Mouse (Mus musculus) limb, embryonic 13.5 days (tissue): ENCODE measurements around the gene Chrnb2. TPM values are rescaled to one million over a fixed set of nuclear protein-coding genes. Genes with fewer than 3 reads are reported as not detected.
A peak's percentile ranks its signal among the peaks of the same experiment; 100 is the strongest.
"Not testable (repeated sequence)": the region's sequence is repeated elsewhere in the genome, so short reads cannot be mapped to it uniquely, and the experiment has no call there.

Experiments
- ATAC-seq: fragments of 200-750 bp; cut with Nextera tagmentation; 2 replicates; pipeline ENCODE4 v1.8.0; 2017; ENCODE audit warnings: low read depth, moderate number of reproducible peaks, moderate TSS enrichment; ENCODE audit not compliant: low FRiP score
- H3K27ac ChIP-seq: fragments of 300-500 bp; sonication (generic); 2 replicates; pipeline ENCODE4 v1.5.1; 2015; ENCODE audit warnings: inconsistent platforms, mild to moderate bottlenecking, moderate library complexity
- H3K27me3 ChIP-seq: fragments of 300-500 bp; sonication (generic); 2 replicates; pipeline ENCODE4 v1.6.1; 2015; ENCODE audit warnings: mild to moderate bottlenecking, inconsistent platforms
- H3K36me3 ChIP-seq: fragments of 300-500 bp; sonication (generic); 2 replicates; pipeline ENCODE4 v1.6.1; 2015; ENCODE audit warnings: inconsistent platforms, mild to moderate bottlenecking, moderate library complexity
- H3K4me1 ChIP-seq: fragments of 300-500 bp; sonication (generic); 2 replicates; pipeline ENCODE4 v1.6.1; 2015; ENCODE audit warnings: inconsistent platforms
- H3K4me2 ChIP-seq: fragments of 300-500 bp; sonication (generic); replicated peaks from 2 replicates; pipeline ENCODE4 v1.6.1; 2015; ENCODE audit warnings: inconsistent platforms, mild to moderate bottlenecking, moderate library complexity
- H3K4me3 ChIP-seq: fragments of 300-500 bp; sonication (generic); 2 replicates; pipeline ENCODE4 v1.5.1; 2015; ENCODE audit warnings: moderate library complexity, mild to moderate bottlenecking, inconsistent platforms
- H3K9ac ChIP-seq: fragments of 300-500 bp; sonication (generic); 2 replicates; pipeline ENCODE4 v1.6.1; 2015; ENCODE audit warnings: mild to moderate bottlenecking, inconsistent platforms
- H3K9me3 ChIP-seq: fragments of 300-500 bp; sonication (generic); 2 replicates; pipeline ENCODE4 v1.6.1; 2016; ENCODE audit warnings: inconsistent platforms
- WGBS: fragments of 180-500 bp; shearing (Covaris S2); methylation state at CpG from one replicate; pipeline ENCODE4 v1.1.7; 2015; 5-methylcytosine and 5-hydroxymethylcytosine counted together
- polyA plus RNA-seq: library from polyadenylated mRNA; unstranded; fragments of >200 nt; fragmentation: Nextera tagmentation; extraction: Ambion mirVana; gene quantifications from 2 replicates; pipeline ENCODE4 v1.2.1, GENCODE M21; 2015

Gene Chrnb2
- polyA plus RNA-seq, result 0.43 and 0.63 TPM in 2 replicates

DNA sequence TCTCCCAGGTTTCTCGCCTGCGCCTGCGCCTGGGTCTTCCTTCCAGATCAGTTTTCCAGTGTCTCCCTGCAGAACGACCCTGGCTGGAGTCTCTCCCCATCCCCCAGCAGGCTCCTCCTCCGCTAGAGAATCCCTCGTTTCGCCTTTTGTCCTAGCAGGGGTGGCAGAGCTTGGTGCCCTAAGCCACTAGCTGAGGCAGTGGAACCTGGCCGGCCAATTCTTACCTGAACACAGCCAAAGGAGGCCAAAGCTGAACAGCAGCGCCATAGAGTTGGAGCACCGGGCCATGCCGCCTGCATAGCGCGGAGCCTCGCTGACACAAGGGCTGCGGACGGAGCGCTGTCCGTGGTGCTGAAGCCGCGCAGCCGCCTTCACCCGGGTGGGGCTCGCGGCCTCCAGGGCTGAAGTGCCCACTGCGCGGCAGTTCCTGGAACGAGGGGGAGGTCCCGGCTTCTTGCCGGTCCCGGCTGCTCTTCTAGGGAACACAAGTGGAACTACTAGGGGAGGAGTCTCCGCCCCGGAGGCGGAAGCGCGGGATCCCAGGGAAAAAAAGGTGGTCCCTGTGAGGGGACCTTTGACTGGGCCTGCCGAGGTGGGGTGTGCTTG is at the start of gene Chrnb2:
TSS of gene Chrnb2 (minus strand) at position 514 of the 606 bp plus-strand sequence.
- under 1% methylated on average over 36 of the region's 36 CpGs for WGBS
- peak within 1 kb of the TSS; percentile 53 for H3K4me2 ChIP-seq
- no peak within 1 kb of the TSS for H3K9ac ChIP-seq
- peaks cover 8% of the 10 kb centered on the region for H3K4me1 ChIP-seq
- ATAC-seq, result peak; percentile 93
- H3K27ac ChIP-seq, result no peak within 1 kb of the TSS
- no peaks in the 10 kb centered on the region for H3K9me3 ChIP-seq
- no peaks in the 10 kb centered on the region for H3K36me3 ChIP-seq
- peak within 1 kb of the TSS; percentile 18 for H3K4me3 ChIP-seq
- H3K27me3 ChIP-seq, result peaks cover 30% of the 10 kb centered on the region

DNA sequence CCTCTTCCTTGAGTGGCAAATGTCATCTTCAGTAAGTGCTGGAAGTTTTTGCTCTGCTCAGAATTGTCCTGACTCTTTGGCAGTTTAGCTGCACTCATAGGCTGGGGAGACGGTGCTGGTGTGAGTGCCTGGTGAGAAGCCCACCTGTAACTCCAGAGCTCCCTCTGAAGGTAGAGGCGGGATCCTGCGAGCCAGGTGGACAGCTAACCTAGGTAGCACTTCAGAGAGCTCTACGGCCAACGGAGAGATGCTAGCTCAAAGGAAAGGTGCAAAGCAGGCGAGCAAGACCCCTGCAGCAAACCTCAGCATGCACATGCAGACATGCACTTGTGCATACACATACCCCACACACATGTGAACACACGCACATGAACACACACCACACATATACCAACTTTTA is 49.6 kb upstream of the Chrnb2 start:
- Histone ChIP-seq H3K4me1 (no peaks in the 10 kb centered on the region), H3K36me3 (no peaks in the 10 kb centered on the region), H3K9me3 (no peaks in the 10 kb centered on the region), H3K9ac (no peak overlapping the region), H3K27me3 (peaks cover 6% of the 10 kb centered on the region; the same call in 1 of the 2 replicates), H3K4me2 (no peak overlapping the region), H3K27ac (no peak overlapping the region), H3K4me3 (no peak overlapping the region)
- WGBS, result 75% methylated on average over 7 of the region's 7 CpGs
- ATAC-seq, result no peak

DNA sequence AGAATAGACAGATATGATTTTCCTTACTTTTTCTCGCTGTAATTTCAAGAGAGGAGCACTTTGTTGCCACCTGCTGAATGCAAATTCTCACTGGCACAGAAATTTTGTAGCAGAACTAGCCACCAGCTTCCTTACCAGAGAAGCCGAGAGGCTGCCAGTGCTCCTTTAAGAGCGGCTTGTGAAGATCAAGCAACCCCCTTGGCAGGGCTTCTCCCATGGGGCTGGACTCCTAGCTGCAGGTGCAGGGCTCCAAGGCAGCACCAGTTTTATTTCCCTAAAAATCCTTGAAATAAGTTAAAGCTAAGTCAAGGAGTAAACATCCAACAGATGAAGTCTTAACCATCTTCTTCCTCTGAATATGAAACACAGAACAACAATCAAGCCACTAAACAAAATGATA is 47.7 kb upstream of the Chrnb2 start:
- no peak overlapping the region for H3K4me3 ChIP-seq
- peaks cover 6% of the 10 kb centered on the region; the same call in 1 of the 2 replicates for H3K27me3 ChIP-seq
- no peak overlapping the region for H3K4me2 ChIP-seq
- H3K4me1 ChIP-seq, result no peaks in the 10 kb centered on the region
- no peaks in the 10 kb centered on the region for H3K9me3 ChIP-seq
- H3K27ac ChIP-seq, result no peak overlapping the region
- H3K36me3 ChIP-seq, result no peaks in the 10 kb centered on the region
- 64% methylated on average over 3 of the region's 3 CpGs for WGBS
- no peak for ATAC-seq
- no peak overlapping the region for H3K9ac ChIP-seq

DNA sequence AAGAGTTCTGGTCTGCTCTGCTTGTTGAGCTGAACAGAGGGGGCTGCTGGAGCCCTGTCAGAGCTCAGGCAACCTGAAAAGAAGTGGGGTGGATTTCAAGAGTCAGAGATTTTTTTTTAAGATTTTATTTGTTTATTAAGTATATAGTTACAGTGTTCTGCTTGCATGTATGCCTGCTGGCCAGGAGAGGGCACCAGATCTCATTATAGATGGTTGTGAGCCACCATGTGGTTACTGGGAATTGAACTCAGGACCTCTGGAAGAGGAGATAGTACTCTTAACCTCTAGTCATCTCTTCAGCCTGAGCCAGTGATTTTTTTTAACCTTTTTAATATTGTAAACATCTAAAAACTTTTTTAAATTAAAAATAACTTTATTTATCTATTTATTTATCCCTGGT is 46.4 kb upstream of the Chrnb2 start:
- no peak for ATAC-seq

DNA sequence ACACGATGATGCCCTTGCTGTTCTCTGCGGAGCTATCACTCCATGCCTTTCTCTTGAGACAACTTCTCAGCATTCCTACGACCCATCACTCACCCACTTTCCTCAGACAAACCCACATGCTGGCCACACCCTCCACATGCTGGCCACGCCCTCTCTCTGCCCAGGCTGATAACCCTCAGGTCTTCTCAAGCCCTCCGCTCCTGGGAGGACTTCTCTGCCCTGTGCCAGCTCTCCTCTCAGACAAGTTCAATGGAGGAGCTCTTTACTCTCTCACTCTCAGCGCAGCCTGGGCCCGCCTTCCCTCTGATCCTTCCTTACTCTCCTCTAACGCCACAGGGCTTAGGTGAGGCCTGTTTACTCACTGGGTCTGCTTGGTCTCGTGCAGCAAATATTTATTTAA is 44.2 kb upstream of the Chrnb2 start:
- H3K9ac ChIP-seq, result no peak overlapping the region
- no peaks in the 10 kb centered on the region for H3K36me3 ChIP-seq
- H3K27ac ChIP-seq, result no peak overlapping the region
- H3K4me2 ChIP-seq, result no peak overlapping the region
- no peak overlapping the region for H3K4me3 ChIP-seq
- no peak for ATAC-seq
- H3K27me3 ChIP-seq, result 0 out of 2 replicates have a peak, but pooled peaks cover 2% of the 10 kb centered on the region
- H3K9me3 ChIP-seq, result no peaks in the 10 kb centered on the region
- no peaks in the 10 kb centered on the region for H3K4me1 ChIP-seq
- WGBS, result 46% methylated on average over 9 of the region's 9 CpGs

More for the DNA sequence above, 46.4 kb upstream of the Chrnb2 start:
- Histone ChIP-seq H3K4me2 (no peak overlapping the region), H3K9me3 (no peaks in the 10 kb centered on the region), H3K36me3 (no peaks in the 10 kb centered on the region), H3K4me1 (no peaks in the 10 kb centered on the region), H3K4me3 (no peak overlapping the region), H3K9ac (no peak overlapping the region), H3K27me3 (peaks cover 6% of the 10 kb centered on the region; the same call in 1 of the 2 replicates), H3K27ac (no peak overlapping the region)

DNA sequence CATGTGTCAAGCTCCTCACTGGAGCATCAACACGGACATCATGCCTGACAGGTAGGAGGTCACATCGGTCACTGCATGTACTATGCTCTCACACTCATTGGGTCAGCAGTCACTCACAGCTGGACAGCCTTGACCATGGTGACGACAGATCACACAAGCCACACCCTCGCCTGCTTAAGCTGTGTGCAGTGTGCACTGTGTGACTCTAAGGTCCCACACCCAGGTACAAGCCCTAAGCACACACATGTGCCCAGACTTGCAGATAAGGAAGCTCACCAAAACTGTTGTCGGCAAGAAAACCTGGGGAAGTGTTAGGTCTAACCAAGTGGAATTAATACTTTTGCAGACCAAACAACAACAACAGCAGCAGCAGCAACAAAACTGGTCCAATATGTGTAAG is 43.4 kb upstream of the Chrnb2 start:
- H3K27me3 ChIP-seq, result 0 out of 2 replicates have a peak, but pooled peaks cover 2% of the 10 kb centered on the region
- H3K36me3 ChIP-seq, result no peaks in the 10 kb centered on the region
- no peak overlapping the region for H3K4me3 ChIP-seq
- H3K9me3 ChIP-seq, result no peaks in the 10 kb centered on the region
- H3K4me1 ChIP-seq, result no peaks in the 10 kb centered on the region
- H3K4me2 ChIP-seq, result no peak overlapping the region
- H3K27ac ChIP-seq, result no peak overlapping the region
- no peak overlapping the region for H3K9ac ChIP-seq
- WGBS, result 80% methylated on average over 5 of the region's 5 CpGs
- no peak for ATAC-seq

DNA sequence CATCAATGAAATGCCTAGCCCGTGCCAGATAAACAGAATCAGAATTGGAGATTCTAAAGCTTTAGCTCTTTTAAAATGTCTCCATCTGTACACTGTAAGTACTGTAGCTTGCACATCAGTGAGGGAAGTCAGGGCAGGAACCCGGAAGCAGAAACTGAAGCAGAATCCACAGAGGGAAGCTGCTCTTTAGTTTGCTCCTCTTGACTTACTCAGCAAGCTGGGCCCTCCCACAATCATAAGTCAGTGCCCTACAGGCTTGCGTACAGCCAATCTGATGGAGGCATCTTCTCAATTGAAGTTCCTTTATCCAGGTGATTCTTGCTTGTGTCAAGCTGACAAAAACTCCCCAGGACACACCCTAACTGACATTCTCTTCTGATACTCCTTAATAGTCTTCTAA is 42.7 kb upstream of the Chrnb2 start:
- no peaks in the 10 kb centered on the region for H3K9me3 ChIP-seq
- H3K4me2 ChIP-seq, result no peak overlapping the region
- no peak for ATAC-seq
- no peak overlapping the region for H3K4me3 ChIP-seq
- no peaks in the 10 kb centered on the region for H3K4me1 ChIP-seq
- H3K9ac ChIP-seq, result no peak overlapping the region
- no peaks in the 10 kb centered on the region for H3K27me3 ChIP-seq
- 98% methylated on average over 3 of the region's 3 CpGs for WGBS
- no peak overlapping the region for H3K27ac ChIP-seq
- no peaks in the 10 kb centered on the region for H3K36me3 ChIP-seq

DNA sequence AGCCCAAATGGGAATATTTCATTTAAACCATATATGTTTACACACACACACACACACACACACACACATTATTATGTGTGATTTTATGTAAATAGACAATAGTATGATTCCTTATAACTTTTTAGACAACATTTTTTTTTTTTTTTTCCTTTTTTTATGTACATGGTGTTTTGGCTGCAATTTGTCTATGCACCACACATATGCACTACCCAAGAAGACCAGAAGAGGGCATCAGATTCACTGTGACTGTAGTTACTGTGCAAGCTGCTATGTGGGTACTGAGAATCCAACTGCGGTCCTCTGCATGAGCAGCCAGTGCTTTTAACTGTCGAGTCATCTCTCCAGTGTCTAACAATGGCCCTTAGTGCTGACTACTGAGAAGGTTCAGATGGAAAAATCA is 42.3 kb upstream of the Chrnb2 start:
- no peak overlapping the region for H3K9ac ChIP-seq
- WGBS, result 95% methylated on average over 2 of the region's 2 CpGs
- no peak overlapping the region for H3K4me2 ChIP-seq
- H3K9me3 ChIP-seq, result no peaks in the 10 kb centered on the region
- H3K4me3 ChIP-seq, result no peak overlapping the region
- no peaks in the 10 kb centered on the region for H3K27me3 ChIP-seq
- no peak overlapping the region for H3K27ac ChIP-seq
- H3K4me1 ChIP-seq, result no peaks in the 10 kb centered on the region
- ATAC-seq, result no peak
- H3K36me3 ChIP-seq, result no peaks in the 10 kb centered on the region

DNA sequence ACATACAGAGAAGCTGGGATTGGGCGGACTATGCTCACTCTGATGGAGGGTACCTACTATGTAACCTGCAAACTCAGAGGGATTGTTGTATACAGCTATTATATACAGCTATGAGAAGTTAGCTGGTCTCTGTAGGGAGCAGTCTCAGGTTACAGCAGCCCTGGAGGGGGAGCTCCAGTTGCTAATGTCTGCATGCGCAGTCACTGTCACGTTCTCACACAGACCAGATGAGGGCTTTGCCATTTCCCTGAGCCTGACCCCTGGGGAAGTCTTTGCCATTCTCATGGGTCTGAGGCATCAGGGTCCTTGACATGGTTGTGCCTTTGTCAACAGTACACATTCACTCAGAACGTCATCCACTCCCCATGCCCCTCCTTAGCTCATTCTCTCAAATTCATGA is 40.7 kb upstream of the Chrnb2 start:
- Histone ChIP-seq H3K4me2 (no peak overlapping the region), H3K27me3 (no peaks in the 10 kb centered on the region), H3K4me1 (no peaks in the 10 kb centered on the region), H3K4me3 (no peak overlapping the region), H3K9ac (no peak overlapping the region), H3K27ac (no peak overlapping the region), H3K36me3 (no peaks in the 10 kb centered on the region), H3K9me3 (no peaks in the 10 kb centered on the region)
- WGBS, result 50% methylated on average over 4 of the region's 4 CpGs
- no peak for ATAC-seq

DNA sequence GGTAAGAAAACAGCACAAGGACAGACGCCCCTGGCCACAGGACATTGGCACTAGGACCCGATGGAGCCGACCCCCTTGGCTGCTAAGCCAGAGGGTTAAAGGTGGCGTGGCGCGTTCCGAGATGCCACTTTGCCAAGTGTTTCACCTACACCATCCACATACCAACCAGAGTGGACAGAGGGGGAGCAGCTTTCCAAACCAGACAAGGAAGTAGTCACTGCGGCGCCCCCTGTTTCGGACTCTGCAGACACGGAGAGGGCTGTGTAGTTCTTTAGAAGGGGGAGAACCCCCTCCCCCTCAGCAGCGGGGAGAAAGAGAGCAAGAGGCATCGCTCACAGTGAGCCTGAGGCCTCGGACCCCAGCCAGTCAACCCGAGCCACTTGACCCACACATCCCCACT is 38.4 kb upstream of the Chrnb2 start:
- H3K4me2 ChIP-seq, result no peak overlapping the region
- H3K9me3 ChIP-seq, result no peaks in the 10 kb centered on the region
- ATAC-seq, result no peak
- no peak overlapping the region for H3K27ac ChIP-seq
- 75% methylated on average over 15 of the region's 15 CpGs for WGBS
- H3K4me3 ChIP-seq, result no peak overlapping the region
- H3K36me3 ChIP-seq, result no peaks in the 10 kb centered on the region
- no peak overlapping the region for H3K9ac ChIP-seq
- H3K27me3 ChIP-seq, result no peaks in the 10 kb centered on the region
- peaks cover 4% of the 10 kb centered on the region; the same call in 1 of the 2 replicates for H3K4me1 ChIP-seq

DNA sequence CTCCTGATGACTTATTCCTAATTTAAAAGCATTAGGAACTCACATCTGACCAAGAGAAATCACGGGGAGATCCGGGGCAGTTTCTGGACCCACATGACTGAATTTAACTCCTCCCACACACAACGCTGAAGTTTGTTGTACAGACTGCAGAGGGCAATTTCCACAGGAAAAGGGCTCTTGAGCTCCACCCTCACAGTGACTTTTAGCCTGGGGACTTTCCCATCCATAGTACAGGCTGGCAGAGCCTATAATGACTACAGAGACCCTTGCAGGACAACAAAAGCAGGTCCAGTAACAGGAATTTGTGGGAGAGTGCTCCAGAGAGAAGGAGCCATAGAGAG is 37.0 kb upstream of the Chrnb2 start:
- H3K27me3 ChIP-seq, result no peaks in the 10 kb centered on the region
- 13% methylated on average over 3 of the region's 3 CpGs for WGBS
- H3K4me3 ChIP-seq, result no peak overlapping the region
- ATAC-seq, result no peak
- H3K4me2 ChIP-seq, result no peak overlapping the region
- H3K27ac ChIP-seq, result no peak overlapping the region
- H3K36me3 ChIP-seq, result no peaks in the 10 kb centered on the region
- H3K9ac ChIP-seq, result no peak overlapping the region
- no peaks in the 10 kb centered on the region for H3K9me3 ChIP-seq
- peaks cover 4% of the 10 kb centered on the region; the same call in 1 of the 2 replicates for H3K4me1 ChIP-seq

DNA sequence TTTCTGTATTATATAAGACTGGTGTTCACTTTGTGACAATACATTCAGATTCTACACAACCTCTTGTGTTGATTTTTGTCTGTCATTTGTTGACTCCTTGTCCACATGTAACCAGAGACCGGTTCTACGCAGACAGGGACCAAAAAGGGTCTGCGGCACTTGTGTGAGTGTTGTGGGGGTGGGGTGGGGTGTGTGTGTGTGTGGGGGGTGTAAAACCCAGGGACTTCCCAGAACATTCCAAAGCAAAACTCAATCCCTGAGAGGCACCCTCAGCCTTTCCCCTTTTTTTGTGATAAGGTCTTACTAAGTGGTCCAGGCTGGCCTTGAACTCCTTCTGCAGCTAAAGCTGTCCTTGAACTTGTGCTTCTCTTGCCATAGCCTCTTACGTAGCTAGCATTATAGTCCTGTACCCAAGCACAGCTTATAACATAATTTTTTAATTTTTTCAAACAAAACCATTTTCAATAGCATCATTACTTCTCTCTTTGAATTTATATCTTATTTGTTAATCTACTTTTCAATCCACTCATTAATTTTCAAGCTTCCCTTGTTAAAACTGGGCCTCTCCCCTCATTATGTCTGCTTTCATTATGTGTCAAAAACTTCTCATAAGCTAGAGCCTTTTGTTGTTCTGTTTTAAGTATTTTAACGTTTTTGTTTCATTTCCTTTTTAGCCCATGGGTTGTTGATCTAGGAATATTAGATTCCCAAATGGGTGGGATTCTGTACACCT is 36.5 kb upstream of the Chrnb2 start:
- Histone ChIP-seq H3K27ac (no peak overlapping the region), H3K4me3 (no peak overlapping the region), H3K36me3 (no peaks in the 10 kb centered on the region), H3K4me1 (peaks cover 4% of the 10 kb centered on the region; the same call in 1 of the 2 replicates), H3K27me3 (no peaks in the 10 kb centered on the region), H3K9ac (no peak overlapping the region), H3K9me3 (no peaks in the 10 kb centered on the region), H3K4me2 (no peak overlapping the region)
- 62% methylated on average over 5 of the region's 5 CpGs for WGBS
- ATAC-seq, result no peak

DNA sequence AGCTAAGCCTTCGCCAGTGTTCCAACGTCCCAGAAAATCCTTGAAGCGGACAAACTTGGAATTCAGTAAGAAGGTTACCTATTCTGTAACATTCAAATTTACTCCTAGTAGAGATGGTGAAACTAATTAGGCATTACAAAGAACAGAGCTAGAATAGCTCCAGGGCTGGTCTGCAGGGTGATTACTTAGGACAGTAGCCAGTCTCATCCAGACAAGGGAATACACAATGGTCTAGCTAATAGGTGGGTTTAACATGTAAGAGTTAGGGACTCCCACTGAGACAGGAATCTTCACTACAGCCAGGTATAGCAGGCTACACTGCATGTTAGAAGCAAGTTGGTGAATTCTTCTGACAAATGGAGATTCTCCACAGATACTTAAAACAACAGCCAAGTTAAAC is 35.6 kb upstream of the Chrnb2 start:
- not testable (repeated sequence) for H3K9me3 ChIP-seq, H3K27ac ChIP-seq, H3K36me3 ChIP-seq, H3K4me3 ChIP-seq, H3K4me2 ChIP-seq, H3K4me1 ChIP-seq, H3K27me3 ChIP-seq, H3K9ac ChIP-seq, ATAC-seq
- WGBS, result 45% methylated on average over 3 of the region's 3 CpGs
